Mouse (Mus musculus): Measurements from ENCODE around the gene Slc25a41.

GRCm38 (mm10) chr17:56996506-56996905 lies 44.9 kb downstream of the Slc25a41 start:
- TF ChIP-seq POU5F1 (IDR thresholded peaks at IDR 0.05; ENCODE audit: borderline replicate concordance, low read length): no peak
- TF ChIP-seq CTCF (conservative IDR thresholded peaks at IDR 0.05; ENCODE audit: low read length): no peak
- no peak for TF ChIP-seq NANOG (IDR thresholded peaks at IDR 0.05; ENCODE audit: borderline replicate concordance, low read length)
